Mouse (Mus musculus): ENCODE data around the gene BC035044. TPM values are rescaled to one million over a fixed set of nuclear protein-coding genes. Genes with fewer than 3 reads are reported as not detected.
"Not testable (repeated sequence)": the region's sequence is repeated elsewhere in the genome, so short reads cannot be mapped to it uniquely, and the experiment has no call there.

The BC035044 gene
- polyA plus RNA-seq, 2 experiments, result 0.67 to 1.5 TPM

DNA sequence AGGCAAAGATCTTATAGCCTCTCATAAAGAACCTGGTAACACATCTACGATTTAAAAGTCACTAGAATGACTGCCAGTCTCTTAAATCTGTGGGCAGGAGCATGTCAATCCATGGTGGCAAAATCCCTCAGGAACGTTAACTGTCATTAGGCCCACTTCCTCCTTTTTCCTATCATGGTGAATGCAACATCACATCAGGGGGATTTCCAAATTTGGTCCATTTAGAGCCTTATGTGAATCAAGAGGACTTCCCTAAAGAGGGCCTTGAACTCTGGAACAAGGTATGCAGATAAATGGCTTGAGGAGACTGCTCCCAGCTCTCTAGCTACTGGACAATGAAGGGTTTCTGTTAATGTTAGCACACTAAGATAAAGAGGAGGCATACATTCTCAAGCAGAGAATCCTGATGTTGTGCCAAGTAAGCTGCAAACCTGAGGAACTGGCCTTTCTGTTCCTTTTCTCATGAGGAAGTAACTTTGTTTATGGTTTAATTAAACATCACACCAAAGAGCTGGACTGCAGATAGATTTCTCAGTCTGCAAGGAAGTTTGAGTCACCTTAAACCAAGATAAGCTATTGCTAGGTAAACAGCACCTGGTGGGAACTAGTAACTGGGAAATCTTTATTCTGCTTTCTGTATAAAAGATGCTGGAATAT, 22.8 kb upstream of the BC035044 start:
- 72% methylated on average over 2 of the region's 2 CpGs for WGBS
- Histone ChIP-seq H3K36me3 (ENCODE audit: control insufficient read depth, insufficient read depth, low read length) (no peaks in the 10 kb centered on the region), H3K4me3 (replicated peaks; ENCODE audit: low read length) (no peak overlapping the region), H3K27me3 (ENCODE audit: control insufficient read depth, insufficient read depth, low read length) (no peaks in the 10 kb centered on the region), H3K4me1 (ENCODE audit: control insufficient read depth, insufficient read depth, low read length) (no peaks in the 10 kb centered on the region), H3K4me2 (replicated peaks; ENCODE audit: low read depth, low read length, severe bottlenecking) (no peak overlapping the region), H3K27ac (replicated peaks; ENCODE audit: low read depth, low read length) (no peak overlapping the region), H3K9ac (ENCODE audit: low read depth, low read length, severe bottlenecking) (no peak overlapping the region), H3K9me3 (ENCODE audit: control insufficient read depth, low read length) (no peaks in the 10 kb centered on the region)
- no peak for DNase-seq (ENCODE audit: low spot score)
- TF ChIP-seq POLR2A (IDR thresholded peaks at IDR 0.05; ENCODE audit: borderline replicate concordance, extremely low read depth, insufficient read depth, insufficient read length), result no peak
- ATAC-seq (ENCODE audit: low FRiP score, low read depth), result no peak

DNA sequence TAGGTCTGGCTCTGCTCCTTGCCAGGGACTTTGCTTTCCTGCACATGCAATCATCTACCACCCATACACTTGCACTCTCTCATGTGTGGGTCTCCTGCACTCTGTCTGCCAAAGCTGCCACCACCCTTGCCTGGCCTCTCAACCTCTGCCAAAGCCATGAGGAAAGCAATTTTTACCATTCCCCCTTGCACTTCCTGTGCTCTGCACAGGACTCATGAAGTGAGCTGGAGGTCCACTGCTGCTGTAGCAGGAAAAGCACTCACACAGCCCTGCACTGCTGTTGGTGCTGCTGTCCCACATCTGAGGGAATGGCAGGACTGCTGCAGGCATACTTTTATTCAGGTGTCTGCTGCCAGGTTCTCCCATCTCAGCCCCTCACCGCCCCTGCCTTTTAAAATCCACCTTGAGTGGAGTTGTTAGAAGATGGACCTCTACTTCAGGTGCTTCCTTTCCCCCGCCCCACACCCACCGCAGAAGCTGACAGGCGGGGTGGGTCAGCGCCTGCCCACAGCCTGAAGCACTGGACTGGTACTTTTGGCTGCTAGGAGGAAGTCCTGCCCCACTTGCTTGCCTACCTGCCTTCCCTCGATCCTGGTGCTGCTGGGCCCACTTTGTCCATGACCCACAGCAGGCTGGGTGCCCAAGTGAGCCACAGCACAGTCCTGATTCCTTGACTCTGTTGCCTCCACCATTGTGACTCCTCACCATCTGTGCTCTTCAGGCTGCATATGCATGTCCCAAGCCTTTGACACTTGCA, 10.0 kb upstream of the BC035044 start:
- DNase-seq (ENCODE audit: low spot score); H3K9me3 ChIP-seq (ENCODE audit: control insufficient read depth, low read length); ATAC-seq (ENCODE audit: low FRiP score, low read depth); H3K27me3 ChIP-seq (ENCODE audit: control insufficient read depth, insufficient read depth, low read length); H3K4me2 ChIP-seq (replicated peaks; ENCODE audit: low read depth, low read length, severe bottlenecking); H3K4me1 ChIP-seq (ENCODE audit: control insufficient read depth, insufficient read depth, low read length); H3K27ac ChIP-seq (replicated peaks; ENCODE audit: low read depth, low read length); H3K9ac ChIP-seq (ENCODE audit: low read depth, low read length, severe bottlenecking); H3K4me3 ChIP-seq (replicated peaks; ENCODE audit: low read length); H3K36me3 ChIP-seq (ENCODE audit: control insufficient read depth, insufficient read depth, low read length): not testable (repeated sequence)
- WGBS, result 88% methylated on average over 6 of the region's 6 CpGs

DNA sequence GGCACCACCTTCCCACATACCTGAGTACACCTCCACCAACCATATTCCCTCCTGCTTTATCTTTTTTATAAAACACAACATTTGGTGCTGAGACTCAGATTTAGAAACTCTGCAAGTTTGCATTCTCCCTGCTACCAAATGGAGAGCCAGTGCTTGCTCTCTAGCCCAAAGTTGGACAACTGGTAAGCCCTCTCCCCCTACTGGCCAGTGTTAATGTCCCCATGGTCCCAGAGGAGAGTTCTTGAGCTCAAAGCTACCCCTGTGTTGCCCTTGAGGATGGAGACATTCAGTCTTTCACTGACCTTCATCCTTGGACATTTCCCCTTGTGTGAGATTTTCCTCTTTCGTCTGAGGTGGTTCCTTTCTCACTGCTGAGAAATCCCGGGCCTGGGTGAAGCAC, 9.1 kb upstream of the BC035044 start:
- Histone ChIP-seq H3K27me3 (ENCODE audit: control insufficient read depth, insufficient read depth, low read length) (no peaks in the 10 kb centered on the region), H3K9ac (ENCODE audit: low read depth, low read length, severe bottlenecking) (no peak overlapping the region), H3K4me1 (ENCODE audit: control insufficient read depth, insufficient read depth, low read length) (no peaks in the 10 kb centered on the region), H3K27ac (replicated peaks; ENCODE audit: low read depth, low read length) (no peak overlapping the region), H3K36me3 (ENCODE audit: control insufficient read depth, insufficient read depth, low read length) (no peaks in the 10 kb centered on the region), H3K9me3 (ENCODE audit: control insufficient read depth, low read length) (no peaks in the 10 kb centered on the region), H3K4me2 (replicated peaks; ENCODE audit: low read depth, low read length, severe bottlenecking) (no peak overlapping the region), H3K4me3 (replicated peaks; ENCODE audit: low read length) (no peak overlapping the region)
- no peak for DNase-seq (ENCODE audit: low spot score)
- TF ChIP-seq POLR2A (IDR thresholded peaks at IDR 0.05; ENCODE audit: borderline replicate concordance, extremely low read depth, insufficient read depth, insufficient read length), result no peak
- WGBS, result 87% methylated on average over 2 of the region's 2 CpGs
- ATAC-seq (ENCODE audit: low FRiP score, low read depth), result no peak

DNA sequence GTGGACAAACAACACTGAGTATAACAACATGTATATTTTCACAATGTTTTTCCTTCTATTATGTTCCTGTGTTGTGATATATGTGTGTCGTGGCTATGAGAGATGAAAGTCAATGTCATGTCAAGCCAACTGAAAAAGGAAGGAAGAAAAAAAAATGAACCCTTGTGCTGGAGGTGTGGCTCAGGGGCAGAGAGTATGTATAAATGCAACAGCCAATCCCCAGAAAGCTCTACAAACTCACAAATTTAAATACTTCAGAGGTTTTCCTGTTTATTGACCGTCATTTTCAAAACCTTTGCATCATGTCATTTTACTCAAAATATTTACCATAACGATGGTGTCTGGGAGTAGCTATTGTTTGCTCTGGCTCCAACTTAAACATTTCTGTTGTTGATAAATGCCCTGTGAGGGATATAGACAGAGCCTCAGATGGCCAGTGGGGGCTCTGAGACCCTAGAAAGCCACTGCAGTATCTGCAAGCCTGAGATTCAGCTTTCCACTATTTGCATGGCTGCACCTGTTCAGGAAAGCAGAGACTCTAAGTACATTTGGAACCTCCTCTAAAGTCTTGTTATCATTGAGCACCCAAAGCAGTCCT, 4.6 kb upstream of the BC035044 start:
- TF ChIP-seq POLR2A (IDR thresholded peaks at IDR 0.05; ENCODE audit: borderline replicate concordance, extremely low read depth, insufficient read depth, insufficient read length), result no peak
- 82% methylated on average over 3 of the region's 3 CpGs for whole genome bisulfite sequencing

DNA sequence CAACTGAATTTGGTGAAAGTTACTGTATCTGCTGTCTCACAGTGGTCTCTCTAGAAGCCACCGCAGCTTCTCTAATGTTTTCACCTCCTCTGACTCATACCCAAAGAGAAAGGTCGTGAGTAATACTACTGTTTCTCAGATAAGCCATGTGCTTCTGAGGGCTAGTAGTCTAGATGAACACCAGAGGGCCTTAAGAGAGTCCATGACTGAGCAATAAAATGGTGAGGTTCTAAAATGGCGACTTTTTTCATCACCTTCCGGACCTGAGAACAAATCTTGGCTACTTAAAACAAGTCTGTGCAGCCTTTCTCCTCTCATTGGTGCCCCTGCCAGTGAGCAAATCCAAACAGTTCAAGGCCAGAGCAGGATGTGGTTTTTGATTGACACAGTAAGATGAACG, 2.1 kb downstream of the BC035044 start:
- ATAC-seq (ENCODE audit: low FRiP score, low read depth) (no peak), DNase-seq (ENCODE audit: low spot score) (no peak)
- Histone ChIP-seq H3K27ac (replicated peaks; ENCODE audit: low read depth, low read length) (no peak overlapping the region), H3K36me3 (ENCODE audit: control insufficient read depth, insufficient read depth, low read length) (no peaks in the 10 kb centered on the region), H3K4me2 (replicated peaks; ENCODE audit: low read depth, low read length, severe bottlenecking) (no peak overlapping the region), H3K4me1 (ENCODE audit: control insufficient read depth, insufficient read depth, low read length) (no peaks in the 10 kb centered on the region), H3K9ac (ENCODE audit: low read depth, low read length, severe bottlenecking) (no peak overlapping the region), H3K27me3 (ENCODE audit: control insufficient read depth, insufficient read depth, low read length) (no peaks in the 10 kb centered on the region), H3K4me3 (replicated peaks; ENCODE audit: low read length) (no peak overlapping the region), H3K9me3 (ENCODE audit: control insufficient read depth, low read length) (no peaks in the 10 kb centered on the region)
- 71% methylated on average over 5 of the region's 5 CpGs for WGBS
- TF ChIP-seq POLR2A (IDR thresholded peaks at IDR 0.05; ENCODE audit: borderline replicate concordance, extremely low read depth, insufficient read depth, insufficient read length), result no peak

More for the DNA sequence above, 4.6 kb upstream of the BC035044 start:
- Histone ChIP-seq H3K4me3 (replicated peaks; ENCODE audit: low read length) (no peak overlapping the region), H3K36me3 (ENCODE audit: control insufficient read depth, insufficient read depth, low read length) (no peaks in the 10 kb centered on the region), H3K9me3 (ENCODE audit: control insufficient read depth, low read length) (no peaks in the 10 kb centered on the region), H3K4me2 (replicated peaks; ENCODE audit: low read depth, low read length, severe bottlenecking) (no peak overlapping the region), H3K9ac (ENCODE audit: low read depth, low read length, severe bottlenecking) (no peak overlapping the region), H3K27me3 (ENCODE audit: control insufficient read depth, insufficient read depth, low read length) (no peaks in the 10 kb centered on the region), H3K4me1 (ENCODE audit: control insufficient read depth, insufficient read depth, low read length) (no peaks in the 10 kb centered on the region), H3K27ac (replicated peaks; ENCODE audit: low read depth, low read length) (no peak overlapping the region)
- no peak for DNase-seq (ENCODE audit: low spot score)
- no peak for ATAC-seq (ENCODE audit: low FRiP score, low read depth)

DNA sequence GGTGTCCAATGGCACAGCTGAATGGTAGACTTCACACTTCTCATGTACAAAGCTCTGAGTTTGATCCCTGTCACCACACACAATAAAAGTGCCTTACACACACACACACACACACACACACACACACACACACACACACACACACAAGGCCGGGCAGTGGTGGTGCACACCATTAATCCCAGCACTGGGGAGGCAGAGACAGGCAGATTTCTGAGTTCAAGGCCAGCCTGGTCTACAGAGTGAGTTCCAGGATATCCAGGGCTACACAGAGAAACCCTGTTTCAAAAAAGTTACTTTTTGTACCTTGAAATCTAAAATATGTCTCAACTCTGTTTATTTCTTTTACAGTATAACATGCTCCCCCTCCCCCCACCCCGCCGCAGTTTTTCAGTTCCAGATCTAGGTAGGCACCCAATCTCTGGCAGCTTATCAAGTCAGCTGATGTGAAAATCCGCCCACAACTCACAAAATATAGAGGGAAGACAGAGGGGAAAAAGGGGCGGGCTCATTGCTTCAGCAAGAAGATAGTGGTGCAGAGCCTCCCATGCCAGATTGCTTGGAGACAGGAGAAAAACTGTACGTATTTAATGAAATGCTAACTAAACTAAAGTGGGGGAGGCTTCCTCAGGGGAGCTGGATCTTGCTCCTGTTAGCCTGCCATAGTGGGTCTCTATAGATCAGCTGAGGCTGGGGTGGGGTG, 3.7 kb downstream of the BC035044 start, which contains the start of gene Clec2i:
Gene Clec2i (plus strand): TSS at position 498 of the 700 bp plus-strand sequence.
- H3K36me3 ChIP-seq (ENCODE audit: control insufficient read depth, insufficient read depth, low read length); H3K9me3 ChIP-seq (ENCODE audit: control insufficient read depth, low read length); DNase-seq (ENCODE audit: low spot score); ATAC-seq (ENCODE audit: low FRiP score, low read depth); H3K4me3 ChIP-seq (replicated peaks; ENCODE audit: low read length); H3K27me3 ChIP-seq (ENCODE audit: control insufficient read depth, insufficient read depth, low read length); H3K4me1 ChIP-seq (ENCODE audit: control insufficient read depth, insufficient read depth, low read length); H3K4me2 ChIP-seq (replicated peaks; ENCODE audit: low read depth, low read length, severe bottlenecking); H3K9ac ChIP-seq (ENCODE audit: low read depth, low read length, severe bottlenecking); H3K27ac ChIP-seq (replicated peaks; ENCODE audit: low read depth, low read length): not testable (repeated sequence)
- 84% methylated on average over 6 of the region's 6 CpGs for WGBS

Data from limb, embryonic 14.5 days (tissue).